Mouse (Mus musculus) MEL (cell line): ENCODE data around the gene Nusap1.

Source experiments
- GABPA ChIP-seq: IDR thresholded peaks from 2 replicates; pipeline ENCODE4 v1.6.1; 2012; ENCODE audit warnings: low read depth, mild to moderate bottlenecking, inconsistent platforms, low read length, improper control_type of control experiment, moderate library complexity
- MAZ ChIP-seq: IDR thresholded peaks from 2 replicates; pipeline ENCODE4 v1.6.1; 2012; ENCODE audit warnings: low read depth, mild to moderate bottlenecking, inconsistent platforms, low read length, improper control_type of control experiment
- MYC ChIP-seq: IDR thresholded peaks from 2 replicates; pipeline ENCODE4 v1.6.1; 2011; ENCODE audit warnings: low read depth, mild to moderate bottlenecking, low read length, improper control_type of control experiment, moderate library complexity
- POLR2A ChIP-seq, 2 experiments: IDR thresholded peaks; 2 replicates each; pipeline ENCODE4 v1.6.1; 2011 to 2012; ENCODE audit warnings: low read length in 2 of 2, mild to moderate bottlenecking in 2 of 2, control low read depth in 1 of 2, improper control_type of control experiment in 1 of 2, low read depth in 1 of 2, moderate library complexity in 1 of 2; ENCODE audit not compliant: control insufficient read depth in 1 of 2, insufficient read depth in 1 of 2, poor library complexity in 1 of 2
- SIN3A ChIP-seq: IDR thresholded peaks from 2 replicates; pipeline ENCODE4 v1.6.1; 2012; ENCODE audit warnings: low read length, improper control_type of control experiment, inconsistent platforms
- USF2 ChIP-seq, 2 experiments: IDR thresholded peaks; 2 replicates each; pipeline ENCODE4 v1.6.1; 2011 to 2012; ENCODE audit warnings: improper control_type of control experiment in 2 of 2, low read length in 2 of 2, borderline replicate concordance in 1 of 2, inconsistent platforms in 1 of 2, low read depth in 1 of 2, mild to moderate bottlenecking in 1 of 2; ENCODE audit not compliant: insufficient read depth in 1 of 2

- TF ChIP-seq POLR2A (IDR thresholded peaks at IDR 0.05; ENCODE audit: control insufficient read depth in 1 of 2, insufficient read depth in 1 of 2, low read depth in 1 of 2, low read length in 2 of 2, poor library complexity in 1 of 2) (no peak), MYC (no peak), GABPA (no peak), MAZ (no peak), USF2 (IDR thresholded peaks at IDR 0.05; ENCODE audit: borderline replicate concordance in 1 of 2, insufficient read depth in 1 of 2, low read depth in 1 of 2, low read length in 2 of 2) (no peak), SIN3A (no peak)
Measured at GRCm38 (mm10) chr2:119572471-119572870, 45.6 kb upstream of the Nusap1 start.
